Mouse (Mus musculus) forelimb bud, embryonic 11.5 days (tissue): Measurements from ENCODE around the gene Scfd2.

Experiments used
- DNase-seq: peaks from one replicate; pipeline ENCODE4 v3.0.0-alpha.2; 2012; ENCODE audit warnings: low read depth, low spot score

The Scfd2 gene

DNA sequence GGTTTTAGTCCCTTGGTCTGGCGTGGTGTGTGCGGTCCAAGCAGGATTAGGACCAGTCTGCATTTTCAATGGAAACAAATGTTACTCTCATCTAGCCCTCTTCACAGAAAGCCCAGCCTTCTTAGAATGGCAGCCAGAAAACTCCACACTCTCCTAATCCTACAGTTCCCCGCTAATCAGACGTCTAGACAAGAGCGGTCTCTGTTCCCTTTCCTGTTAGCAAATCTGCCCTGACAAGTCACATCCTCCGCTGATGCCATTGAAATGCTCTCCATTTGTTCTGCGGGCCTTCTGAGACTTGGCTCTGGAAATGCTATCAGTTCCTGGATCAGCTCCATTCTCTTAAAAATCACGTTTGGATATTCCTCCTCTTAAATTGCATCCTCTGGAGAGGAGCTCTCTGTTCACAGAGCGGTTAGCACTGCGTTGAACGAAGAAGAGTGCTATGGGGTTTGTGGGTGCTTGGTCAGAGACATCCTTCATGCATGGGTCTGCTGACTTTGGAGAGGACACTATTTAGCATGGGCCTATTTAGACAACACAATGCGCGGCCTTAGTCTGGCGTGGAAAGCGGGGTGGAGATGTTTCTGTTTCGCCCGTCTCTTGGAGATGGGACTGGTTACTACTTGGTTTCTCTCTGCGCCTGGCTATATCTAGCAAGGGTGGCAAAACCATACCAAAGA, 358.3 kb downstream of the Scfd2 start:
- DNase-seq, result no peak

DNA sequence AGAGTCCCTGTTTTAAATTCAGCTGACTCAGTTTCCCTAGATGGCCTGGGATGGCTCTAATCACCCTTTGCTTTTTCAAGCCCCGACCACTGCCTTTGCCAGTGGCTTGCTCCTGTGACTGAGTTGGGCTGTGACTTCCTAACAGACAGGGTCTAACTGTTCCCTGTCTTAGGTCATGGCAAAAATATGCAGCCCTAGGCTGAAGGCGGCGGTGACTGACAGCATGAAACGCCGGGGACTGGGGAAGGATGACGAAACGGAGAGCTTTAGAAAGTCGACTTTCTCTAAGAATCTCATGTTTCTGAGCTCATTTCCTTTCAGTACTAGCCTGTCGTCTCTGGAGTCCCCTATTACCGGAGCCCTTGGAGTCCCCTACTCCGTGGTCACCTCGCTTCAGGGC, 359.4 kb downstream of the Scfd2 start:
- DNase-seq, result peak; percentile 58

DNA sequence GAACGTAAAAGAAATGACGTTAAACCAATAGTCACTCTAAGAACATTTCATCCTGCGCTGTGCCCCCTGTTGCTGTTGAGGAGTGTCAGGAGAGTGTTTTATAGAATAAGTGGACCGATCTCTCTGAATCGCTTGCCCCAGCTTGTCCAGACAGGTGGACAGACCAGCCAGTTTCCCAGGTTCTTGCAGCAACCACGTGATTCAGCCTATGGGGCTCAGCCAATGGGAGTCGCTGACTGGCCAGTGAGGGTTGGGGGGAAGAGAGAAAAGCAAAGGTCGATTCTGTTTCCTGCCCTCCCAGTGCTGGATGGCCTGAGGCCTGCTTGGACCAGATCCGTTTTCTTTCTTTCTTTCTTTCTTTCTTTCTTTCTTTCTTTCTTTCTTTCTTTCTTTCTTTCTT, 359.8 kb downstream of the Scfd2 start:
- no peak for DNase-seq

DNA sequence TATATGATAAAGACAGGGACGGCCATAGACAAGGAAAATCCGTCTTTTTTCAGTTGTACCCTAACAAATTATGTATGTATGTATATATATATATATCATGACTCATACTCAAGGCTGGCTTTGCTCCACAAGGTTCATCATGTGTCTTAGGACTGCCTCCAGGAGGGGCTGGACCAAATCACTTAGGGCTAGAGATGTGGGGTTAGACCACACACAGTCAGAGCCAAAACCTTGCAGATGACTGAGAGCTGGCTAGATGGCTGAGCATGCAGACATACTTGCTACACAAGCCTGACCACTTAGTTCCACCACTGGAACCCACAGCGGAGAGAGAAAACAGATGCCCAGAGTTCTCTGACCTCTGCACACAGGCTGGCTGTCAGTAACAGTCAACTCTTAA, 363.5 kb downstream of the Scfd2 start:
- DNase-seq, result no peak

DNA sequence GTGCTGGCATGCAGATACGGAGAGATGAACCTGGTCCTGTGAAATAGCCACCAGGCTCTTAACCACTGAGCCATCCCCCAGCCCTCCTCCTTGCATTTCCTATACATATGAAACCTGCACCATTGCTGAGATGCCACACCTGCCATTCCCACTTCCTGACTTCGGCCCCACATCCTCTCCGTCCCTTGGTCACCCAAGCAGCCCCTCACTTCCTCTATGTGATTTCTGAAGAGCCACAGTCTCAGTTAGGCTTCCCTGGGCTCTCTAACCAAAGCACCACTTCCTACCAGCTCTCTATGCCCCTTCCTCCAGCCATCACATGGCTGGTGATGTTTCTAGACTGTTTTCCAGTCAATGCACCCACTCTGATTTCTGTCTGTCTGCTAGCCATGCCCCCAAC, 364.9 kb downstream of the Scfd2 start:
- no peak for DNase-seq

DNA sequence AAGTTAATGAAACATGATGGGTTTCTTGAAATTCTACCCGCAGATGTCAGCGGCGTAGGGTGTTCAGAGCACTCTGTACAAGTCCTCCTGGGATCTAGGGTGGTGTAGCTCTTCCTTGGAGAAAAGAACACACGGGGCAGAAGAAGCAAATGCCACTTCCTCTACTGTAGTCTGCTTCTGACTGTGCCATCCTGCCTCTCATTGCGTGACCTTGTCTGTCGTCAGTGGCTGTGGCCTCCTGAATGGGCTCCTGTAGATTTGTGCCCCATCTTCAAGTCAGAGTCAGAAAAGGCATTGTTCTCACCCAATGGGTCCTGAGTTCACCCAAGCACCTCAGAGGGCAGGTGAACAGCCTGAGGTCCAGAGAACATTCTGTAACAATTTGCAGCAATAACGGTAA, 367.0 kb downstream of the Scfd2 start:
- DNase-seq, result no peak

DNA sequence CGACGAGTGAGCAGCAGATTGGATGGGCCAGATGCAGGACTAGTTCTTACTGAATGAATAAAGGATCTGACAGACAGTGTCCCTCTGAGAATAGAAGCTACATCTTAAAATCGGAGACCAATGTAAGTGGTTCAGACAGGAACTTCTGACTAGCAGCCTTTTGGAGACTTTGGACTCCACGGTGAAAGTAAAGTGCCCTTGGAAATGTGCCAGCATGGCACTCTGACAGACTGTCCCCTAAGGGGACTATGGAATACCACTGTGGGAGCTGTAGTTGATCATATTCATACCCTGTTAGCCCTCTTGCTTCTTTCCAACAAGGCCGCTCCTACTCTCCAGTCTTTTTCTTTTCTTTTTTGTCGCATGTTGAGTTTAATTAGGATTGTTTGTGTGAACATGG, 368.4 kb downstream of the Scfd2 start:
- no peak for DNase-seq

DNA sequence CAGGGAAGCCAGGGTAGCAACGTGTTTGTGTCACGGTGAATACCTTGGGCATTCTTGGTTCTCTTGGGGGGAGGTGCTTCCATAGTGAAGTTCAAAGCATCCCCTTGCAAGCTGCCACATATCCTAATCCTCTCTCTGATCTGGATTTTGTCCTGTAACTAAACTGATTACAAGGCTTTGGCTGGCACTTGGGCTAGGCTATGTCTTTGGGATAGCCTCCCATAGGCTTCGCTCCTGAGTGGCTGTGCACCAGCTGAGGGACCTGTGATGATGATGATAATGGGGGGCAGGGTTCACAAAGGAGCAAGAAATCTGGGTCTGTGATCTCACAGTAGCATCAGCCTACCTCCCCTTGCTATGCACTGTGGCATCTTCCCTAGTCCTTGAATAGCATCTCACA, 369.5 kb downstream of the Scfd2 start:
- no peak for DNase-seq

DNA sequence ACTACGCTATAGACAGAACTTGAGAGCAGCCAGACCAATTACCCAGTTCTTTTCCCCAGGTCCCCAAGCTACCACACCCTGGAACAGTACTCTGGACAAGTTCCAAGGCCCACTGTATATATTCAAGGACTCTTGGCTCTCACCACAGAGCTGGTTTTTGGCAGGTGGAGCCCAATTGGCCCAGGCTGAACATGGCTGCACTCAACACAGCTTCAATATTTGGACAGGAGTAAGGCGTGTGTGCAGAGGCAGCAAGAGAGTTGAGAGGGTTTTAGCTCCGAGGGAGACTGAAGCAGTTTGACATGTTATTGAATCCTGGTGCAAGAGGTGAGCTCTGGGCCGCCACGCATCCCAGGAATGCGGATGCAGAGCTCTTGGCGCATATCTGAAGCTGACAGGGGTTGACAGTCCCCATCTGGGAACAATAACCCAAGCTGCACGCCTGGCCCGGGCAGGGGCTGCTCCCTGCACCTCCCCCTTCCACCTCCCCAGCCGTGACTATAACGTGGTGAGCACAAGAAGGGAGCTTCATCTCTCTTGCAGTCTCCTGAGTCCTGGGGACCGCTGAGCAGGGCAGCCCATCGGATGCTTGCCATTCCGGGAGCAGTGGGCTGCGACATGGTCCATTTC, 370.1 kb downstream of the Scfd2 start:
- peak; percentile 88 for DNase-seq

DNA sequence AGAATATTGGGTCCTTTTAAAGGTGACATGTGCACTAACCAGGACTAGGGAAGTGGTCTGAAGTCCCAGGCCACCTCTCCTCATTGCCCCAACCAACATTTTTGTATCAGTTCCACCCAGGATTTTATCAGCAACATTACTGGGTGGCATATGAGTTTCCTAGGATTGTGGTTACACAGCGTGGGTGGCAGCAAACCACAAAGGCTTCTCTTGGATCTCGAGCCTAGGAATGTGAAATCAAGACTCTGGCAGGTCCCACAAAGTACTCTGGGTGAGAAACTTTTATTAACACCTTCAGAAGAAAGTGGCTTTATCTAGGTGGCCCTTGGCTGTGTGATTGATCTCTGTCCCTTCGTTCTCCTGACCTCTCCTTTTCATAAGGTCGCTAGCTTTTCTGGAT, 371.2 kb downstream of the Scfd2 start:
- DNase-seq, result no peak

DNA sequence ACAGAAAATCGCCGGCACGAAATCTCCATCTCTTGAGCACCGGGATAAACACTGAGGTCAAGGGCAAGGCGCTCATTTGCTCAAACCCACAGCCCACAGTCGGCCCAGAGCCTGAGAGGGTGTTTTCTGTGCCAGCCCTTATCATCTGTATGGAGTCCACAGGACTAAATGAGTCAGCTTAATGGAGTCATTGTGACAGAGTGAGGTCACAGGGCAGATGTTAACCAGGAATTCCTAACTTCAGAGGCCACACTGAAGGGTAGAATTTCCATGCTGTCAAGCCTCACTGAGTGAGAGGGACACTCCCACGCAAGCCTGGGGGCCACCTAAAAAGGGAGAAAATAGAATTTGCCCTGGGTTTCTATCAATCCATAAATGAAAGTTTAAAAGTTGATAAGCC, 371.7 kb downstream of the Scfd2 start:
- DNase-seq, result no peak

DNA sequence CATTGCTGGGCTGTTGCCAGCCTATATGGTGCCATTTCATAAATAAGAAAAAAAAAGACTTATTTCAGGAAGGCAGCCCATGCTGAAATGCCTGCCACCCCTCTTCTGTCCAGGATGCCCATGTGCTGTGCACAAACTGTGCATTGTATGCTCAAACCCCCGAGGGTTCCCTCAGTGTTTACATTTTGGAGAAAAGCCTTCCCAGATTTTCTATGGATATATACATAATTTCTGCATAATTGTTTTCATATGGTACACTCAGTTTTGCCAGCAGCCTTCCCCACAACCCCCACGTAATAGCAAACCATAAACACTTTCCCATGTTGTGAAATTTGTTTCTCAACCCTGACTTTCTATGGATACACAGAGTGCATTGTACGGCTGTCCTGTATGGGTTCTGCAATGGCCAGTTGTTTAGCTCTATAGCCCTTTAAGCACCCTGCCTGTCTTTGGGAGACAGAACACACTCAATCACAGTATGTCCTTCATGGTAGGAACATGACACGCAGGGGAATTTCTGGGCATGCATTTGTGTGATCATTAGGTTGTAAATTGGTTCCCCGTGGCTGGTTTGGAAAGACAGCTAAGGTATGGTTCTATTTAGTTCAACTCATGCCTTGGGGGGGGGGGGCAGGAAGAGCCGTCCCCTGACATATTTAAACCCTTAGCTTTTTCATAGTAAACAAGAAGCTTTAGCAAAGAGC, 372.5 kb downstream of the Scfd2 start:
- peak; percentile 38 for DNase-seq

DNA sequence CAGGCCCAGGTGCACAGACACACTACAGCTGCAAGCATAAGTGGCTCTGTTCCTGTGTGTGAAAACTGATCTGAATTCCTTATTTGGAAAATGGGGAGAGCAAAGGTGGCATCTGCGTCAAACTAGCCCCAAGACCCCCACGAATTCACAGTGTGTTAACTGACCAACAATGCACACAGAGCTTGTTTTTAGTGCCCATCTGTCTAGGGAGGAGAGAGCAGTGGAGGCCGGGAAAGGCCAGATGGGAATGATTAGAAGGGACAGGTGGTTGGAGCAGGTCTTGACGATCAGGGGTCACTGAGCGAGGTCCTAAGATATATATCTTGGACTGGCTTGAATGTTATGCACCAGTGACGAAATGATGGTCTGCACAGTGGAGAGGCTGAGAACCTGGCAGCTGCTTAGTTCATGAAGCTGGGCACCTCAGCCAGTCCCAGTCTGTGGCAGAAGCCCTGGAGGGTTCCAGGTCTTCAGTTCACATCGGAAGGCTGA, 375.7 kb downstream of the Scfd2 start:
- DNase-seq, result peak; percentile 86
